Mouse (Mus musculus) spleen, adult 2 months (tissue): ENCODE data around the gene Adgrg5.

Source experiments
- CTCF ChIP-seq: fragments of 200-500 bp; IDR thresholded peaks from 2 replicates; pipeline ENCODE4 v1.5.1; 2011; ENCODE audit warnings: mild to moderate bottlenecking, inconsistent platforms; ENCODE audit not compliant: insufficient read depth, insufficient read length, insufficient replicate concordance; ENCODE audit errors: extremely low read depth
- POLR2A ChIP-seq: fragments of 200-500 bp; IDR thresholded peaks from 2 replicates; pipeline ENCODE4 v1.6.1; 2011; ENCODE audit warnings: low read depth, low read length, inconsistent platforms

DNA sequence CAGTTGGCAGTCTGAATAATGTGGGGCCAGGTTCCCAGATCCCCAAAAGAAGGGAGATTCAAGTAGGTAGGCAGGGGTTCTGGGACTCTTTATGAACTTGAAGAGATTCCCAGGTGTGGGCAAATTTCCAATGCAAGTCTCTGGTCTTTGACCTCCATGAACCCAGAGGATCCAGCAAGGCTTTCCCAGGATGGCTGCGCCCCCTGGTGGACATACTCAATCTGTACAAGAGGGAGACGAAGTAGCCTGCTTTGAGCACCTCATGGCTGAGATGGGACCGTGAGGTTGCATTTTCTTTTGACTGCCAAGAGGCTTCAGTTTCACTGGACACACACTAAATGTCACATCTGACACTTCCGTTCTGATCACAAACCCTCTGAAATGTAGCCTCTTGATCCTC is 14.6 kb upstream of the Adgrg5 start:
- TF ChIP-seq POLR2A (no peak), CTCF (peak; percentile 83; the same call in 1 of the 2 replicates)
